Mouse (Mus musculus) embryonic facial prominence, embryonic 11.5 days (tissue): ENCODE data around the gene Gm17018. TPM values are rescaled to one million over a fixed set of nuclear protein-coding genes. Genes with fewer than 3 reads are reported as not detected.

Experiments
- ATAC-seq: fragments of 200-750 bp; cut with Nextera tagmentation; replicated peaks from 2 replicates; pipeline ENCODE4 v1.8.0; 2017; ENCODE audit warnings: low read depth; ENCODE audit not compliant: insufficient number of reproducible peaks, low FRiP score, low TSS enrichment
- DNase-seq: peaks from one replicate; pipeline ENCODE4 v3.0.0-alpha.2; 2015; ENCODE audit warnings: low spot score
- H3K27ac ChIP-seq: fragments of 300-500 bp; sonication (generic); replicated peaks from 2 replicates; pipeline ENCODE4 v1.5.1; 2014; ENCODE audit warnings: mild to moderate bottlenecking, low read depth, low read length, control low read depth
- H3K27me3 ChIP-seq: fragments of 300-500 bp; sonication (generic); 2 replicates; pipeline ENCODE4 v1.6.1; 2014; ENCODE audit warnings: mild to moderate bottlenecking, low read length, moderate library complexity, mixed read lengths; ENCODE audit not compliant: control insufficient read depth, insufficient read depth
- H3K36me3 ChIP-seq: fragments of 300-500 bp; sonication (generic); replicated peaks from 2 replicates; pipeline ENCODE4 v1.6.1; 2014; ENCODE audit warnings: low read depth, mild to moderate bottlenecking, low read length, moderate library complexity, mixed read lengths; ENCODE audit not compliant: control insufficient read depth, insufficient read depth
- H3K4me1 ChIP-seq: fragments of 300-500 bp; sonication (generic); 2 replicates; pipeline ENCODE4 v1.6.1; 2014; ENCODE audit warnings: low read length, mixed read lengths; ENCODE audit not compliant: control insufficient read depth, insufficient read depth
- H3K4me2 ChIP-seq: fragments of 300-500 bp; sonication (generic); 2 replicates; pipeline ENCODE4 v1.6.1; 2014; ENCODE audit warnings: low read depth, mild to moderate bottlenecking, control low read depth, low read length, moderate library complexity
- H3K4me3 ChIP-seq: fragments of 300-500 bp; sonication (generic); 2 replicates; pipeline ENCODE4 v1.5.1; 2014; ENCODE audit warnings: low read depth, low read length, control low read depth
- H3K9ac ChIP-seq: fragments of 300-500 bp; sonication (generic); replicated peaks from 2 replicates; pipeline ENCODE4 v1.6.1; 2014; ENCODE audit warnings: mild to moderate bottlenecking, control low read depth, low read length
- H3K9me3 ChIP-seq: fragments of 300-500 bp; sonication (generic); replicated peaks from 2 replicates; pipeline ENCODE4 v1.6.1; 2016; ENCODE audit warnings: mild to moderate bottlenecking, low read length, inconsistent platforms, mixed read lengths; ENCODE audit not compliant: control insufficient read depth
- whole genome bisulfite sequencing: fragments of 180-500 bp; shearing (Covaris S2); extraction: QIAGEN DNeasy Blood & Tissue Kit; methylation state at CpG from one replicate; pipeline ENCODE4 v1.1.7; 2014; 5-methylcytosine and 5-hydroxymethylcytosine counted together
- polyA plus RNA-seq: library from polyadenylated mRNA; unstranded; fragments of >200 nt; fragmentation: Nextera tagmentation; extraction: Ambion mirVana; gene quantifications from 2 replicates; pipeline ENCODE4 v1.2.1, GENCODE M21; 2014

Gene Gm17018
- polyA plus RNA-seq, 1 experiment from 2014 or later, result 50.1 TPM

DNA sequence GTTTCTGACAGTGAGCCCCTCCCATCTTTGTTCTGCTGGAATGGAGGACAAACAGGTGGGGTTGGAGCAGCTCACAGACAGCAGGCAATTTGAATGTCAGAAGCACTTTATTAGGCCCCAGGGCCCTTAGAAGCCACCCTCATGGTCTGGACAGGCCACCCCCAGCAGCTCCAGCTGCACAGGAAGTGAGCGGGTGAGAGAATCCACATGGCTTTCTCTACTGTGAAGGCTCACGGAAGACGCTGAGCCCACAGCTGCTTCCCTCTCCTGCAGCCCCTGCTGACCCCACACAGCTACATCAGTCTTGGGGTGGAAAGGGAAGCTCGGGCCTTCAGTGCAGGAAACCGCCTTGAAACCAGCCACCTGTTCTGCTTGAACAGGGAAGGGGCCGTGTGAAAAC, 8.2 kb upstream of the Gm17018 start:
- DNase-seq, result no peak
- no peaks in the 10 kb centered on the region for H3K27me3 ChIP-seq
- no peak overlapping the region for H3K9ac ChIP-seq
- no peak overlapping the region for H3K27ac ChIP-seq
- no peak overlapping the region for H3K4me2 ChIP-seq
- no peak for ATAC-seq
- 57% methylated on average over 6 of the region's 6 CpGs for WGBS
- no peak overlapping the region for H3K4me3 ChIP-seq
- H3K9me3 ChIP-seq, result no peaks in the 10 kb centered on the region
- no peaks in the 10 kb centered on the region; the same call in 1 of the 2 replicates for H3K4me1 ChIP-seq
- H3K36me3 ChIP-seq, result no peaks in the 10 kb centered on the region

DNA sequence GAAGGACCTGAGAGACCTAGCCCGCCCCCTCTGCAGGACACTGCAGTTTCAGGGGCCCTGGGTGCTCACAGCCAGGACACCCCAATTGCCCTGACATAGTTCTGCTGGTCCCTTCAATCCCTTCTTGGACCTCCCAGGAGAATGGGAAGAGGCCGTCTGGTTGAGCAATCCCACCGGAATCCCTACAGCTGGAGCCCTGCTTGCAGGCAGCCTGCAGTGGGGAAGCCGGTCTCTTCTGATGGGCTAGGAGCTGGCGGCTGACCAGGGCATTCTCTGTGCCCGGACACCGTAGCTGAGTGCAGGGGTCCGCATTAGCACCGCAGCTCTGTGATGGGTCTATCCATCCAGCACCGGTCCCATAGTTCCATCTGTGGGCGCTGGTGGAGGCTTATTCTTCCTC, 6.3 kb upstream of the Gm17018 start:
- H3K9ac ChIP-seq, result no peak overlapping the region
- ATAC-seq, result no peak
- no peak overlapping the region for H3K4me2 ChIP-seq
- no peak overlapping the region for H3K4me3 ChIP-seq
- H3K27me3 ChIP-seq, result no peaks in the 10 kb centered on the region
- no peaks in the 10 kb centered on the region for H3K4me1 ChIP-seq
- H3K9me3 ChIP-seq, result no peaks in the 10 kb centered on the region
- WGBS, result 94% methylated on average over 11 of the region's 11 CpGs
- H3K36me3 ChIP-seq, result no peaks in the 10 kb centered on the region
- no peak overlapping the region for H3K27ac ChIP-seq
- no peak for DNase-seq

GRCm38 (mm10) chr19:45565925-45566715, 5.7 kb downstream of the Gm17018 start:
- H3K4me3 ChIP-seq, result no peak overlapping the region
- no peak overlapping the region for H3K9ac ChIP-seq
- peaks cover 4% of the 10 kb centered on the region for H3K4me1 ChIP-seq
- DNase-seq, result no peak
- H3K27me3 ChIP-seq, result no peaks in the 10 kb centered on the region
- H3K9me3 ChIP-seq, result no peaks in the 10 kb centered on the region
- ATAC-seq, result no peak
- no peak overlapping the region for H3K27ac ChIP-seq
- 62% methylated on average over 15 of the region's 15 CpGs for WGBS
- no peak overlapping the region for H3K4me2 ChIP-seq
- H3K36me3 ChIP-seq, result no peaks in the 10 kb centered on the region

GRCm38 (mm10) chr19:45567367-45567766, 7.0 kb downstream of the Gm17018 start:
- DNase-seq (no peak), ATAC-seq (no peak)
- Histone ChIP-seq H3K9ac (no peak overlapping the region; the same call in 1 of the 2 replicates), H3K36me3 (no peaks in the 10 kb centered on the region), H3K4me3 (no peak overlapping the region), H3K9me3 (no peaks in the 10 kb centered on the region), H3K4me1 (peaks cover 4% of the 10 kb centered on the region), H3K27ac (no peak overlapping the region), H3K27me3 (no peaks in the 10 kb centered on the region), H3K4me2 (no peak overlapping the region)
- 24% methylated on average over 14 of the region's 14 CpGs for WGBS

- Histone ChIP-seq H3K27me3 (no peaks in the 10 kb centered on the region), H3K4me3 (no peak overlapping the region), H3K27ac (no peak overlapping the region), H3K36me3 (no peaks in the 10 kb centered on the region; the same call in 1 of the 2 replicates), H3K9me3 (no peaks in the 10 kb centered on the region), H3K4me1 (peaks cover 19% of the 10 kb centered on the region), H3K9ac (no peak overlapping the region), H3K4me2 (no peak overlapping the region)
- WGBS, result 77% methylated on average over 6 of the region's 6 CpGs
- no peak for ATAC-seq
- DNase-seq, result no peak
These were observed 12.6 kb downstream of the Gm17018 start for GRCm38 (mm10) chr19:45573033-45573432.

GRCm38 (mm10) chr19:45573861-45574267, 13.4 kb downstream of the Gm17018 start:
- Histone ChIP-seq H3K27me3 (no peaks in the 10 kb centered on the region), H3K9ac (no peak overlapping the region), H3K4me2 (no peak overlapping the region), H3K4me3 (no peak overlapping the region), H3K36me3 (no peaks in the 10 kb centered on the region; the same call in 1 of the 2 replicates), H3K9me3 (no peaks in the 10 kb centered on the region), H3K27ac (no peak overlapping the region), H3K4me1 (peaks cover 19% of the 10 kb centered on the region)
- DNase-seq, result peak; percentile 75
- ATAC-seq, result peak; percentile 58; the same call in 1 of the 2 replicates
- 21% methylated on average over 6 of the region's 6 CpGs for WGBS

DNA sequence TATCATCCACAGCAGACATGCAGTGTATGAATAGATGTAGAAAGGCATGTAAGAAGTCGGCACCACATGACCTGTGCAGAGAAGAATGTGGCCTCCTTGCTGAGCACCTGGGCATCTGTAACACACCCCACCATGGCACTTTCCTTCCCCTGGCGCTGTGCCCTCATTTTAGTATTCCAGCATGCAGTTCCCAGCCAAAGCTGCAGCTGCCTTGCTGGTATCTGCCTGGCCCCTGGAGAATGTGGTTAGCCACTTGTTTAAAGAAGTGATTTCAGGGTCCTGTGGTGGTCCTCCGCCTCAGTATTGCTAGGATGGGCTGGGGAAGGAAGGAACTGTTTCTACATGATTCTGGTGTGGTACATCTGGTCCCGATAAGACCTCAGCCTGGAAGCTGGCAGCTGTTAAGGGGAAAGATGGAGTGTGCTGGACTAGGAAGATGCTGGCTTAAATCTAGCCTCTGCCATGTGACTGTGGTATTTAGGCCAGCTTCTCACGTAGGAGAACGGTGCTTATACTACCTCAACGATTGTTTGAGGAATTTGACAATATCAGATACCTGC, 14.0 kb downstream of the Gm17018 start:
- Histone ChIP-seq H3K9me3 (no peaks in the 10 kb centered on the region), H3K36me3 (no peaks in the 10 kb centered on the region; the same call in 1 of the 2 replicates), H3K4me3 (no peak overlapping the region), H3K27me3 (no peaks in the 10 kb centered on the region), H3K9ac (no peak overlapping the region), H3K27ac (no peak overlapping the region), H3K4me1 (peaks cover 19% of the 10 kb centered on the region), H3K4me2 (no peak overlapping the region)
- DNase-seq (no peak), ATAC-seq (no peak)
- 77% methylated on average over 7 of the region's 7 CpGs for WGBS

DNA sequence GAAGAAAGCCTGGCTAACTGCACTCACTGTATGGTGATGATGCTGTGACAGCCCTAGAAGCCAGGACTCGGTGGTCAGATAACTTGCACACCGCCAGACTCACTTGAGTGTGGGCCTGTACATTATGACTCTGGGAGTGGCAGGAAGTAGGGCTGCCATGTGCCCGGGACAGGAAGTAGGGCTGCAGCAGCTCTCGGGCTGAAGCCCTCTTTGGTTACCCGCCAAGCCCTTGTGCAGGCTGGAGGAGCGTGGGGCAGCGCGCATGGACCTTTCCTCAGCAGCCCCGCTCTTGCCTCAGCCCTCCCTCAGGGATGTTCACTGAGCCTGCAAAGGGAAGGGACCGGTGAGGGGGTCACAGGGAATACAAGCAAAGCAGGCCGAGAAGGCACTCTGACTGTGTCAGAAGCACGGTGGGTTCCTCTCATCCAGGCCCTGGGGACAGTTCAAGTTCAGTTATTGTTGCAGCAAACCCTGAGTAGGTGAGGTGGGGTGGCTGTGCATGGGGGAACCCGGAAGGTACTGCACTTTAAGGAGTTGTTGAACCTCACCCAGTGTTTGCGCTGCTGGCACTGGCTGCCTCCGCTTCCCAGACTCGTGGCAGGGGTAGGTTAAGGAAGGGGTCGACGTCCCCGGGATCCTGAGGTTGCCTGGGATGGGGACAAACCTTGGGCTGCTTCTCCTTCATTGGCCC, 14.7 kb downstream of the Gm17018 start:
- ATAC-seq (no peak), DNase-seq (no peak)
- Histone ChIP-seq H3K27me3 (no peaks in the 10 kb centered on the region), H3K9ac (no peak overlapping the region; the same call in 1 of the 2 replicates), H3K9me3 (no peaks in the 10 kb centered on the region), H3K4me3 (no peak overlapping the region), H3K4me2 (no peak overlapping the region), H3K27ac (peak overlapping the region; percentile 36; the same call in 1 of the 2 replicates), H3K36me3 (no peaks in the 10 kb centered on the region; the same call in 1 of the 2 replicates), H3K4me1 (peaks cover 19% of the 10 kb centered on the region)
- WGBS, result 41% methylated on average over 19 of the region's 19 CpGs
